Mouse (Mus musculus) stomach, postnatal 0 days (tissue): ENCODE data around the gene Vps16. TPM values are rescaled to one million over a fixed set of nuclear protein-coding genes. Genes with fewer than 3 reads are reported as not detected.
A peak's percentile ranks its signal among the peaks of the same experiment; 100 is the strongest.

Experiments used
- ATAC-seq: fragments of 200-750 bp; cut with Nextera tagmentation; 2 replicates; pipeline ENCODE4 v1.8.0; 2017; ENCODE audit not compliant: low FRiP score, low TSS enrichment
- DNase-seq: peaks from one replicate; pipeline ENCODE4 v3.0.0-alpha.2; 2016; ENCODE audit warnings: low spot score
- H3K27ac ChIP-seq: fragments of 300-500 bp; sonication (generic); replicated peaks from 2 replicates; pipeline ENCODE4 v1.5.1; 2014; ENCODE audit warnings: mild to moderate bottlenecking, control low read depth
- H3K27me3 ChIP-seq: fragments of 300-500 bp; sonication (generic); 2 replicates; pipeline ENCODE4 v1.6.1; 2014; ENCODE audit warnings: low read length; ENCODE audit not compliant: control insufficient read depth, insufficient read depth
- H3K36me3 ChIP-seq: fragments of 300-500 bp; sonication (generic); 2 replicates; pipeline ENCODE4 v1.6.1; 2014; ENCODE audit warnings: low read length, mixed read lengths; ENCODE audit not compliant: control insufficient read depth, insufficient read depth
- H3K4me1 ChIP-seq: fragments of 300-500 bp; sonication (generic); replicated peaks from 2 replicates; pipeline ENCODE4 v1.6.1; 2014; ENCODE audit warnings: antibody characterized with exemption; ENCODE audit not compliant: control insufficient read depth, insufficient read depth
- H3K4me2 ChIP-seq: fragments of 300-500 bp; sonication (generic); replicated peaks from 2 replicates; pipeline ENCODE4 v1.6.1; 2014; ENCODE audit warnings: low read depth, mild to moderate bottlenecking, control low read depth, moderate library complexity
- H3K4me3 ChIP-seq: fragments of 300-500 bp; sonication (generic); 2 replicates; pipeline ENCODE4 v1.5.1; 2014; ENCODE audit warnings: low read depth, low read length, control low read depth
- H3K9ac ChIP-seq: fragments of 300-500 bp; sonication (generic); 2 replicates; pipeline ENCODE4 v1.6.1; 2014; ENCODE audit warnings: mild to moderate bottlenecking, low read length, control low read depth, mixed read lengths
- H3K9me3 ChIP-seq: fragments of 300-500 bp; sonication (generic); 2 replicates; pipeline ENCODE4 v1.6.1; 2016; ENCODE audit warnings: low read length; ENCODE audit not compliant: control insufficient read depth
- CTCF ChIP-seq: IDR thresholded peaks from 2 replicates; pipeline ENCODE4 v1.5.1; 2016; ENCODE audit warnings: antibody characterized with exemption, low read depth, mild to moderate bottlenecking, moderate library complexity
- EP300 ChIP-seq: optimal IDR thresholded peaks from 2 replicates; pipeline ENCODE3; 2016; ENCODE audit warnings: antibody characterized with exemption
- WGBS: fragments of 180-500 bp; shearing (Covaris S2); extraction: QIAGEN DNeasy Blood & Tissue Kit; methylation state at CpG from one replicate; pipeline ENCODE4 v1.1.7; 2014; 5-methylcytosine and 5-hydroxymethylcytosine counted together
- polyA plus RNA-seq: library from polyadenylated mRNA; unstranded; fragments of >200 nt; fragmentation: Nextera tagmentation; extraction: Ambion mirVana; gene quantifications from 2 replicates; pipeline ENCODE4 v1.2.1, GENCODE M21; 2015

Gene Vps16
- polyA plus RNA-seq, 1 experiment from 2014 or later: 37.0 TPM

GRCm38 (mm10) chr2:130390993-130391625 is 33.0 kb upstream of the Vps16 start:
- no peaks in the 10 kb centered on the region for H3K36me3 ChIP-seq
- H3K4me1 ChIP-seq: no peaks in the 10 kb centered on the region
- no peaks in the 10 kb centered on the region for H3K27me3 ChIP-seq
- WGBS: 75% methylated on average over 11 of the region's 11 CpGs
- H3K9ac ChIP-seq: no peak overlapping the region
- ATAC-seq: no peak
- TF ChIP-seq EP300 (no peak), CTCF (no peak)
- no peak for DNase-seq
- no peak overlapping the region for H3K27ac ChIP-seq
- no peak overlapping the region for H3K4me3 ChIP-seq
- no peaks in the 10 kb centered on the region for H3K9me3 ChIP-seq
- H3K4me2 ChIP-seq: no peak overlapping the region

- no peak overlapping the region for H3K9ac ChIP-seq
- H3K36me3 ChIP-seq: no peaks in the 10 kb centered on the region
- no peak overlapping the region for H3K4me2 ChIP-seq
- no peak for ATAC-seq
- 0 out of 2 replicates have a peak, but pooled peaks cover 2% of the 10 kb centered on the region for H3K4me1 ChIP-seq
- no peak overlapping the region for H3K27ac ChIP-seq
- 78% methylated on average over 3 of the region's 3 CpGs for WGBS
- no peaks in the 10 kb centered on the region for H3K27me3 ChIP-seq
- no peak for DNase-seq
- no peak for TF ChIP-seq EP300
- TF ChIP-seq CTCF: no peak
- no peak overlapping the region for H3K4me3 ChIP-seq
- no peaks in the 10 kb centered on the region for H3K9me3 ChIP-seq
Observed at GRCm38 (mm10) chr2:130392836-130393235, 31.3 kb upstream of the Vps16 start.

- H3K36me3 ChIP-seq: no peaks in the 10 kb centered on the region
- no peak overlapping the region for H3K4me2 ChIP-seq
- H3K27ac ChIP-seq: no peak overlapping the region
- no peaks in the 10 kb centered on the region for H3K27me3 ChIP-seq
- ATAC-seq (no peak), DNase-seq (no peak)
- H3K9me3 ChIP-seq: no peaks in the 10 kb centered on the region
- H3K4me1 ChIP-seq: 0 out of 2 replicates have a peak, but pooled peaks cover 2% of the 10 kb centered on the region
- no peak overlapping the region for H3K9ac ChIP-seq
- no peak for TF ChIP-seq CTCF
- TF ChIP-seq EP300: no peak
- WGBS: 93% methylated on average over 11 of the region's 11 CpGs
- no peak overlapping the region for H3K4me3 ChIP-seq
Observed at GRCm38 (mm10) chr2:130395696-130396095, 28.4 kb upstream of the Vps16 start.

- Histone ChIP-seq H3K4me1 (0 out of 2 replicates have a peak, but pooled peaks cover 2% of the 10 kb centered on the region), H3K4me2 (peak within 1 kb of the TSS; percentile 91), H3K27ac (no peak within 1 kb of the TSS), H3K9ac (peak within 1 kb of the TSS; percentile 58), H3K9me3 (no peaks in the 10 kb centered on the region), H3K27me3 (no peaks in the 10 kb centered on the region), H3K4me3 (peak within 1 kb of the TSS; percentile 56), H3K36me3 (no peaks in the 10 kb centered on the region)
- TF ChIP-seq CTCF (no peak), EP300 (no peak)
- DNase-seq (peak; percentile 36), ATAC-seq (peak; percentile 68)
- under 1% methylated on average over 43 of the region's 53 CpGs for WGBS
Observed at GRCm38 (mm10) chr2:130397186-130397985, 26.8 kb upstream of the Vps16 start, which contains the start of gene Cpxm1. Gene Cpxm1, minus strand, starts transcription at chr2:130397574.

- peak overlapping the region; percentile 91 for H3K4me2 ChIP-seq
- ATAC-seq (no peak), DNase-seq (no peak)
- peak overlapping the region; percentile 58; the same call in 1 of the 2 replicates for H3K9ac ChIP-seq
- H3K9me3 ChIP-seq: no peaks in the 10 kb centered on the region
- 0 out of 2 replicates have a peak, but pooled peaks cover 2% of the 10 kb centered on the region for H3K4me1 ChIP-seq
- no peaks in the 10 kb centered on the region for H3K36me3 ChIP-seq
- H3K27ac ChIP-seq: no peak overlapping the region
- TF ChIP-seq EP300 (no peak), CTCF (no peak)
- H3K27me3 ChIP-seq: no peaks in the 10 kb centered on the region
- WGBS: 17% methylated on average over 14 of the region's 14 CpGs
- peak overlapping the region; percentile 56 for H3K4me3 ChIP-seq
Observed at GRCm38 (mm10) chr2:130398091-130398490, 26.0 kb upstream of the Vps16 start.

GRCm38 (mm10) chr2:130400046-130400445 is 24.1 kb upstream of the Vps16 start:
- Histone ChIP-seq H3K27me3 (no peaks in the 10 kb centered on the region), H3K36me3 (no peaks in the 10 kb centered on the region), H3K9ac (no peak overlapping the region), H3K4me2 (no peak overlapping the region), H3K4me1 (0 out of 2 replicates have a peak, but pooled peaks cover 2% of the 10 kb centered on the region), H3K4me3 (no peak overlapping the region), H3K27ac (no peak overlapping the region), H3K9me3 (no peaks in the 10 kb centered on the region)
- no peak for TF ChIP-seq EP300
- no peak for TF ChIP-seq CTCF
- DNase-seq: no peak
- ATAC-seq: no peak
- WGBS: 96% methylated on average over 1 of the region's 1 CpGs
